Mouse (Mus musculus): ENCODE data around the gene Kcnc1. TPM values are rescaled to one million over a fixed set of nuclear protein-coding genes. Genes with fewer than 3 reads are reported as not detected.

Kcnc1 gene
- polyA plus RNA-seq, 1 experiment, result 0.19 TPM

GRCm38 (mm10) chr7:46394933-46395332 is 1.4 kb upstream of the Kcnc1 start:
- DNase-seq (ENCODE audit: low spot score), result no peak

GRCm38 (mm10) chr7:46395571-46395970 is 726 bp upstream of the Kcnc1 start:
- DNase-seq (ENCODE audit: low spot score), result no peak

GRCm38 (mm10) chr7:46396928-46397731 is 833 bp downstream of the Kcnc1 start:
- no peak for DNase-seq (ENCODE audit: low spot score)

- no peak for DNase-seq (ENCODE audit: low spot score)
These were observed 1.5 kb downstream of the Kcnc1 start for GRCm38 (mm10) chr7:46397732-46398333.

GRCm38 (mm10) chr7:46398612-46399011 is 2.3 kb downstream of the Kcnc1 start:
- no peak for DNase-seq (ENCODE audit: low spot score)

- no peak for DNase-seq (ENCODE audit: low spot score)
These were observed 3.4 kb downstream of the Kcnc1 start for GRCm38 (mm10) chr7:46399676-46400075.

- DNase-seq (ENCODE audit: low spot score), result no peak
These were observed 4.0 kb downstream of the Kcnc1 start for GRCm38 (mm10) chr7:46400346-46400745.

- no peak for DNase-seq (ENCODE audit: low spot score)
These were observed 5.3 kb downstream of the Kcnc1 start for GRCm38 (mm10) chr7:46401371-46402180.

GRCm38 (mm10) chr7:46403616-46404485 is 7.6 kb downstream of the Kcnc1 start:
- no peak for DNase-seq (ENCODE audit: low spot score)

- DNase-seq (ENCODE audit: low spot score), result no peak
These were observed 8.5 kb downstream of the Kcnc1 start for GRCm38 (mm10) chr7:46404756-46405155.

- DNase-seq (ENCODE audit: low spot score), result no peak
These were observed 12.3 kb downstream of the Kcnc1 start for GRCm38 (mm10) chr7:46408606-46409005.

GRCm38 (mm10) chr7:46409204-46409789 is 13.0 kb downstream of the Kcnc1 start:
- DNase-seq (ENCODE audit: low spot score), result no peak

- DNase-seq (ENCODE audit: low spot score), result no peak
These were observed 14.4 kb downstream of the Kcnc1 start for GRCm38 (mm10) chr7:46410727-46411126.

GRCm38 (mm10) chr7:46412823-46413222 is 16.5 kb downstream of the Kcnc1 start:
- DNase-seq (ENCODE audit: low spot score), result no peak

- no peak for DNase-seq (ENCODE audit: low spot score)
These were observed 17.8 kb downstream of the Kcnc1 start for GRCm38 (mm10) chr7:46413959-46414725.

- DNase-seq (ENCODE audit: low spot score), result no peak
These were observed 19.6 kb downstream of the Kcnc1 start for GRCm38 (mm10) chr7:46415818-46416425.

- no peak for DNase-seq (ENCODE audit: low spot score)
These were observed 21.2 kb downstream of the Kcnc1 start for GRCm38 (mm10) chr7:46417467-46417866.

- no peak for DNase-seq (ENCODE audit: low spot score)
These were observed 21.9 kb downstream of the Kcnc1 start for GRCm38 (mm10) chr7:46418102-46418622.

- DNase-seq (ENCODE audit: low spot score), result no peak
These were observed 25.2 kb downstream of the Kcnc1 start for GRCm38 (mm10) chr7:46421535-46421934.

Measured in urinary bladder, adult 2 months (tissue).